Mouse (Mus musculus) retina, embryonic 14.5 days (tissue): Measurements from ENCODE around the gene Ddah2.

Experiments
- DNase-seq: peaks from one replicate; pipeline ENCODE4 v3.0.0-alpha.2; 2015; ENCODE audit warnings: low spot score

The Ddah2 gene

DNA sequence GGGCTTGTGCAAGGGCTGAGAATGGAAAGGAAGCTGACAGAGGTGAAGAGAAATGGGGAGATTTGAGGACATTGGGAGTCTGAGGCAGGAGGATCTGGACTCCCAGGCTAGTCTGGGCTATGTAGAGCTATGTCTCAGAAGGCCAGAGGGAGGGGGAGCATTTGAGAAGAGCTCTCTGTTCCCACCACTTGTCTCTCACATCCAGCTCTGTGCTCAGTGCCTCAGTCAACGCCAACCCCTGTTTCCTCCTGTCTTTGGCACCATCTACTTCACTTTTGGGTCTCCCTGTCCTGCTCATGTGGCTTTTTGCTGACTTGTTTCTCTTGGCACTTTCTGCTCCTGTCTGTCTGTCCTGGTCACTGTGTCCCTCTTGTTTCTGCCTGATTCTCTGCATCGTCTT is 18.4 kb downstream of the Ddah2 start:
- no peak for DNase-seq

DNA sequence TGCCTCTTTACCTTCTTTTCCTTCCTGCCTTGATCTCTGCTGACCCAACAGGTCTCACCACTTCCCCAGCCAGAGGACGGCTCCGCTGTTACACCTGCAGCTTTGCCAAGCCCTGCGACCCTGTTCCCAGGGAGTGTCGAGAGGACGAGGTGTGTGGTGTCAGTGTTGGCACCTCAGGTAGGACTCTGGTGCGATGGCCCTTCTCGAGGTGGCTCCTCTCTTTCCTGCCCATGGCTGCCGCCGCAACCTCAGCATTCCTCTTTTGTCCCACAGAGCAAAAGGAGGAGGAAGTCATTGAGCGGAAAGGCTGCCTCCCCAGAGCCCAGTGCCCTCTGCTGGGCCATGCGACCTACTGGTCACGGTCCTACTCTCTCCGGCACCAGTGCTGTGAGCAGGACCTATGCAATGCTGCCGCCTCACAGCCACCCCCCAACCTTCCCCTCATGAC is 19.0 kb downstream of the Ddah2 start, which contains the start of gene Ly6g6d:
Ly6g6d (minus strand) TSS at position 280 of the 448 bp plus-strand sequence.
- DNase-seq, result peak; percentile 65

DNA sequence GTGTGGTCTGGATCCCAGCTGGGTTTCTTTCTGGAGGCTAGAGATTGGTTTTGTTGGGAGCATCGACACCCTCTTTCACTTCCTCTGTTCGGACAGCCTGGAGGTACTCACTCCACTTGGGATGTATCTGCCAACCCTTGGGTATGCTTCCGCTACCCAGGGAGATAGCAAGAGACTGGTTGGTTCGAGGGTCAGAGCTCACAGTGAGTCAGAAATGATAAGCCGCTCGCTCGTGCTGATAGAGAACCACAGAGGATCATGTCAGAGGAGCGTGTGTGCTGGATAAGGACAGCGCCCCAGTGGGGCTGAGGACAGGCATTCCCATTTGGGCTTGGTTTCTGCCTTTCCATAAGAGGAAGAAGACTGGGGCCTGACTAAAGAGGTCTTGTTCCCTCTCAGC is 20.9 kb downstream of the Ddah2 start:
- DNase-seq, result no peak

DNA sequence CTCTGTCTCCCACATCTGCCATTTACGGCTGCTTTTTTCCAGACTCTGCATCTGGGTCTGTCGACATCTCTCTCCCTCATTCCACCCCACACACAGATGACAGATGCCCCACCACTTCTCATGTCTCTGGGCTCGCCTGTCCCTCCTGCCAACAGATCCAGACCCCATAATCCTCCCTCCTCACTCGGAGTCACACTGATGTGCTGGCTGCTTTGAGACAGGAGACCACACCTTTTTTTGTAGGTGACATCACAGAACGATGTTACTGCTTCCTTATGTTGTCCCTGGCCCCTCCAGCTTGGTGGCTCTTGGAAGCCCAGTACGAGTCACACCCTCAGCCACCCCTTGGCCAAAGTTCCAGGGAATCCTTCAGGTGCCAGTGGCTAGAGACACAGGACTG is 21.4 kb downstream of the Ddah2 start:
- DNase-seq, result no peak

DNA sequence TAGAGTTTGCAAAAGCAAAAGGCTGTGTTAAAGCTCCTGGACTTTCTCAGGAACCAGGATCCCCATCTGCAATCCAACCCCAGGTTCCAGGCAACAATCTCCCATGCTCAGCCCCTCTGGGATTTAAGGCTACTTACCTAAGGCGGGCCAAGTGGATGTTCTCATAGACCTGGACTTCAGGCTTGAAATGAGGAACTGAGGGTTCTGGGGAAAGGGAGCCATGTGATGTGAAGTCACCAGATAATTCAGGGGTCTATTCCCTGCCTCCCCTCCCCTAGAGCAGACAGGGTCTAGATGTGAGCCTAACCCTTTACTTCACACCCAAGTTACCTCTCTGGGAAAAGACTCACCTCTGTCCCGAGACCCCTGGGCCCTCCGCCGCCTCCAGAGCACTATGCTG is 21.9 kb downstream of the Ddah2 start:
- DNase-seq, result no peak

DNA sequence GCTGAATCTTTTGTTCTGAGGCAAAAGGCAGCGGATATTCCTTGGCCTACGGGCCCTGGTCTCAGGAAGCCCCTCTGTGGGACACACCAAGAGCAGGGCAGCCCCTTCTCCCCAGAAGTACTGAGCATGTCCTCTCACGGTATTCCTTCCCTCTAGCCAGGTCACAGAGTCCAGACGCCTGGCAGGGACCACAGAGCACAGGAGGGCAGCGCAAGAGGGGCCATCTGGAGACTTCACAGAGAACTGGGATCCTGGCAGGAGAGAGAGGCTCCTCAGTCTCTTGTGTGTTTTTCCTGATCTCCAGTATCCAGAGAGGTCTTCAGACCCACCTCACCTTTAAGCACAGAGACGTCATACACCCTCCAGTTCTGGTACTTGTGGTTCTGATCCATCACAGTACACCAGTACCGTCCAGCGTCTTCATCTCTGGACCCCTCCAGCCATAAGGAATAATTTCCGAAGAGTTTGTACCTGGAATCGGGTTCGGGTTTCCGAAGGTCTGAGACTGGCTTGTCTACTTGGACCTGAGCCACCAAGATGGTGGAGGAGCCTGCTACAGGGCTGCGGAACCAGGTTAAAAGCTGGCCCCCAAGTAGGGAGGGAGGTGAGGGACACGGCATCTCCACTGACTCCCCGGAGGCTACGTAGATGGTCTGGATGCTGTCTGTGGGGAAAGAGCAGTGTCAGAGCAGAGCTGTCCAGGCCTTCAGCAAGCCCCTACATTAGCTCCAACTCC is 24.2 kb downstream of the Ddah2 start:
- DNase-seq, result no peak

DNA sequence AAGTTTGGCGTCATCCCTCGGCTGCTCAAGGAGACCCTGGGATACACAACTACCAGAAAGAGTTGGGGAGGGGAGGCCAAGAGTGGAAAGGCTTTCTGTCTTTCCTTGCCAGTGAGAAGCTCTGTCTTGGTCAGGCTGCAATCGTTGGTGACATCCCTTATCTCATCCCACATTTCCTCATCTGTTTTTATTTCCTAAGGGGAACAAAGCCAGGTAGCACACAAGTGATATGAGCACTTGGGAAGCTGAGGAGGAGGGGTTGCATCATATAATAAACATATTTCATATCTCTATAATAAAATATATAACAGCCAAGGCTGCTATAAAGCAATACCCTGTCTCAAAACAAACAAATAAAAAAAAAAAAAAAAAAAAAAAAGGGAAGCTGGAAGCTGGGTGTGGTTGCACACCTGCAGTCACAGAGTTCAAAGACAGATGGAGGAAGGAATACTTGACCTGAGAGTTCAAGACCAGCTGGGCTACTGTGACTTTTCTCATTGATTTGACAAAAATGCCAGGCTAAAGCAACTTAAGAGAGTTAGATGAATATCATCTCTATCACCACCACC is 25.2 kb downstream of the Ddah2 start:
- no peak for DNase-seq

DNA sequence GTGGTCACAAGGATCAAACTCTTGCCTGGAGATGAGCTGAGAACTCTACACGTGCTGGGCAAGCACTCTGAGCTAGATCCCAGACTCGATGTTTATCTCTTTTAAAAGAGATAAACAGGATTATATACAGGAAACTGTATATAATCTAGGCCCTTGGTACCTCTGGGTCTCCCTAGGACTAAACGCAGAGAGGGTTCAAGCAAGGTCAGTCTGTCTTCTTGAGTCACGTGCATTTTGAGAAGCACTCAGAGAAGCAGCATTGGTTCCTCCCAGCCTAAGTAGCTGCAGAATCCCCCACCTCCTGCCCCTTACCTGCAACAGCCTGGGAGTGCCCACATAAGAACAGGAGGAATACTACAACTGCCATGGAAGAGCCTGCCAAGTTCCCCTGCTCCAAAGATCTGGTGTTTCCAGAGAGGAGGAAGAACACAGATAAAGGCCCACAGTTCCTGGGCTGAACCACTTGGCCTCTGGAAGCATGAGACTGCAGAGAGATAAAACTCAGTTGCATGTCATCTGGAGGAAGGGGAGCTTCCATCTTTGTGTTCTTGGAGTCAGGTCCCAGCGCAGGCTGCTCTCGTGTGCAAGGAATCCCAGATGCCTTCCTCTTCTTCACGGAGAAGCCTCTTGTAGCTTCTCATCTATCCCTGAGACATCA is 26.5 kb downstream of the Ddah2 start, which contains the start of gene Ly6g6f:
Ly6g6f (minus strand) TSS at position 403 of the 658 bp plus-strand sequence.
- DNase-seq, result no peak

DNA sequence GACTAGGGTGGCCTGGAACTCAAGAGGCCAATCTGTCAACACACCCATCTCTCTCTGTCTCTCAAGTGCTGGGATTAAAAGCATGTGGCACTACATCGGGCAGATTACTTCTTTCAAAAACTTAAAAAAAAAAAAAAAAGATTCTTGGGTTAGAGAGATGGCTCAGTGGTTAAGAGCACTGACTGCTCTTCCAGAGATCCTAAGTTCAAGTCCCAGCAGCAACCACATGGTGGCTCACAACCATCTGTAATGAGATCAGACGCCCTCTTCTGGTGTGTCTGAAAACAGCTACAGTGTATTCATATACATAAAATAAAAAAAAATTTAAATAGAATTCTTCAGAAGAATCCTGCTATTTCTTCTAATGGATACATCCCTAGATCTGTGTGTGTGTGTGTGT is 29.3 kb downstream of the Ddah2 start:
- no peak for DNase-seq

DNA sequence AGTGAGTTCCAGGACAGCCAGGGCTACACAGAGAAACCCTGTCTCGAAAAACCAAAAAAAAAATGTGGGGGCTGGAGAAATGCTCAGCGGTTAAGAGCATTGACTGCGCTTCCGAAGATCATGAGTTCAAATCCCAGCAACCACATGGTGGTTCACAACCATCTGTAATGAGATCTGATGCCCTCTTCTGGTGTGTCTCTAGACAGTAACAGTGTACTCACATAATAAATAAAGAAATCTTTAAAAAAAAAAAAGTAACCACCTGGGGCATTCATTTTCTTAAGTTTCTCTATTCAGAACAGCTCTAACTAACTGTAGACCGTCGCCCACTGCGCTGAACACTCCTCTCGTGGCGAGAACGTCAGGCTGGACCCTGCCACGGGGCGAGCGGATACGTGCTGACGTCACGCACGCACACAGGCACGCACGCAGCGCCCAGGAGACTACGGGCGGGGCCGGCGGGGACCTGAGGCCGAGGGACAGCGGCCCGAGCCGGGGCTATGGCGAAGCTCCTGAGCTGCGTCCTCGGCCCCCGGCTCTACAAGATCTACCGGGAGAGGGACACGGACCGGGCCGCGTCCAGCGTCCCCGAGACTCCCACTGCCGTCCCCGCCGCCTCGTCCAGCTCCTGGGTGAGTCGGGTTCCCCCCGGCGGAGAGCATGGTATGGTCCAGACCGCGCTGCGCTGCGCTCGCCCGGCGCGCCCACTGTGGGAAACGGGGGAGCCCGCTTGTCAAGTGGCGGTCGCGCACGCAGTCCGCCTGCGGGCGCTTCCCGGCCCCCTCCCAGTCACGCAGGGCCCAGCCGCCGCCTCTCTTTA is 30.2 kb downstream of the Ddah2 start, which contains the start of gene Abhd16a:
Abhd16a (plus strand) TSS at position 439 of the 820 bp plus-strand sequence.
- peak; percentile 93 for DNase-seq

DNA sequence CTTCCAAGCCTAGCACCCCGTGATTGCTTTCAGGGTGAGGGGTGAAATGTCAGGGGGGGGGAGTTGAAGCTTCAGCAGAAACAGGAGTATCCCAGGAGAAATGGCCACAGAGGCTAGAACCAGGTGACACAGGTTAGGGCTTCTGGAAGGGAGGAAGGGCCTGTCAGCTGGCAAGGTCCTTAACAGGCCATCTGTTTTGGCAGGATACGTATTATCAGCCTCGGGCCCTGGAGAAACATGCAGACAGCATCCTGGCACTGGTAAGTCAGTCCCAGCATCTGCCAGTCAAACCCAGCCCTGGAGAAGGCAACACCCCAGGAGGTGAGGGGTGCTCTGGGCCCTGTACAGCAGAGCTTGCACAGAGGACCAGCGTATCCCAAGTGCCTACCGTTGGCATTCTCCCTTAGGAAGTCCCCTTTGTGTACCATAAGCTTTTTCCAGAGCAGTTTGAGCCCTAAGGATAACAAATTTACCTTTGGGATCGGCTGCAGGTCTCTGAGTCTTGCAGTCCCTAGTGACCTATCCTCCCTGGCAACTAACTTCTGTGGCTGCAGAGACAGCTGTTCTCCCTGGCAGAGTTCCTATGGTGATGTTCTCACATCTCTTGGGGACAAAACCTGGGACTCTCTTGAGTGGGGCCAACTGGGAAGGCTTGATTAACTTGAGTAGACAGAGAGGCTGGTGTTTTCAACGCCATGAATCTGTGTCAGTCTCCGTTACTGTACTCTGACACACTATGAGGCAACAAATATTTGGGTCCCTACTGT is 31.5 kb downstream of the Ddah2 start:
- no peak for DNase-seq

DNA sequence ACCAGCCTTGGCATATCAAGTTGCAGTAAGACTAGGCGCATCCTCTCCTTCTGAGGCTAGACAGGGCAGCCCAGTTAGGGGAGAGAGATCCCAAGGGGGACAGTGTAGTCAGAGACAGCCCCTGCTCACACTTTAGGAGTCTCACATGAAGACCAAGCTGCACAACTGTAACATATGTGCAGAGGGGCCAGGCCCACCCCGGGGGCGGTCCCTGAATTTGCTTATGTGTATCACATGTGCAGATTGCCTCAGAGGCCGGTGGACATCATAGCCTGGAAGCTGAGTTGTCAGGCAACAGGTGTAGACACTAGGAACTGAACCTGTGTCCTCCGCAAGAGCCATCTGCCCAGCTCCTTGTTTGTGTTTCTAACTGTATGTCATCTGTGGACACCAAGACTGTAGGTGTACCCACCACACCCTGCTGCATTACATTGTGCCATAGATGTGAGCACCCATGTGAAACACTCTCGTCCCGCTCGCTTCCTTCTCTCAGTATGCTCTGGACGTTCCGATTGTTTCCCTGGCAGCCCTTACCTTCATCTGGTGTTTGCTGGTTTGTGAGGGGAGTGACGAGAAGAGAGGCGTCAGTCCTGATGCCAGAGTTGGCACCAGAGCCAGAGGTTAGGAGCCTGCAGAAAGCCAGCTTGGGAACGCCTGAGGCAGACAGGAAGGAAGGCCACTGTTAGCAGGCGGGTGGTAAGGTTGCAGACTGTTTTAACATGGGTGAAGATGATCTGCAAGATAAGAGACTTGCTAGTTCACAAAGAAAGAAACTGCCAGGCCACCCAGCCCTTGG is 33.8 kb downstream of the Ddah2 start:
- DNase-seq, result no peak

DNA sequence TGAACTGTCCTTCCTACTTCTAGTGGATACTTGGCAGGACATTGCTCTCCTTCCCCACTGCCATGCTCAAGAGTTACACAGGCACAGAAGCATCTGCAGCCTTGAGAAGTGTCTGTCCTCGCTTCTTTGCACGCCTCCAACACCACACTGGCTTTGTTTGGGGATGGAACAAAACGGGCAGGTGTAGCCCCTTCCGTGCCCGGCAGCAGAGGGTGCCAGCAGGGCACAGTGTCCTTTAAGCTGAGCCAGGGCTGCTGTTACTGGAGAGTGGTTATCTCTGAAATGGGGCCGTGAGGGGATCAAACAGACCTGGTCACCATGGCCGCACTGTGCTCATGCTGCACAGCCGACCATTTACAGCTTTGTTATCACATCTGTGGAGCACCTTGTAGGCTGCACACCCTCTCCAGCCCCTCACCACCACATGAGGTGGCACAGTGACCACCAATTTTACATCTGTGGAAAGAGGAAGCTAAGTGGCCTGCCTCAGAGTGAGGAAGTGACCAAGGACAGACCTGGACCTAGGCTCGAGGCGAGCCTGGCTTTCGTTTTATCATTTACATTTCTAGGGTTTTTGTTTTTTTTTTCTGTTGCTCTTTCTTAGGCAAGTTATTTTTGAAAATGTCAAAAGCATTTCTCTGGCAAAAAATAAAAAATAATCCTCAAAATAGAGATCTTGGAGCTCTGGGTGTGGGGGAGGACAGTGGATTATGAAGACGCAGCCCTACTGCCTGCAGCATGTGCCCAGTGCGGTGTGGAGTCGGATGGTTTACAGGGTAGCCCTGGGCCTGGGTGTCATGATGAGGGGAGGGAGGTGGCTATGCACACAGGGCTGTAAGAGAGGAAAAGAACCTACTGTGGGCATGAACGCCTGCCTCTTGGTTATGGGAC is 35.9 kb downstream of the Ddah2 start:
- DNase-seq, result no peak

DNA sequence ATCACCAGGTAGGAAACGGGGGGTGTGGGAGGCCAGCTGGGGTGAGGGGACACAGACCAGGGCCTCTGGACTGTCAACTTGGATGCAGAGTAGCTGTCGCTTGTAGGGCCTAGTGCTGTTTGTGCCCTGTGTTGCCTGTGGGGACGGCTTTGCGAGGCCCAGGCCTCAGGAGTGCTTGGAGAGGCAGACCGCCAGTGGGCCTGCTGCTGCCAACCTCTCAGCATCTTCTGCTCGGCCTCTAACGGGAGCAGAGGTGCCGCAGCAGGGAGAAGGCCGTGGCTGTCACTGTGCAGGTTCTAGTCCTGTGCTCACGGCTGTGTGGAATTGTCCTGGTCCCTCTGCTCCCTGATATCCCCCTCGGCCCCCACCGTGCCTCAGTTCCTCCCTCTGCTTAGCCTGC is 37.8 kb downstream of the Ddah2 start:
- DNase-seq, result no peak

DNA sequence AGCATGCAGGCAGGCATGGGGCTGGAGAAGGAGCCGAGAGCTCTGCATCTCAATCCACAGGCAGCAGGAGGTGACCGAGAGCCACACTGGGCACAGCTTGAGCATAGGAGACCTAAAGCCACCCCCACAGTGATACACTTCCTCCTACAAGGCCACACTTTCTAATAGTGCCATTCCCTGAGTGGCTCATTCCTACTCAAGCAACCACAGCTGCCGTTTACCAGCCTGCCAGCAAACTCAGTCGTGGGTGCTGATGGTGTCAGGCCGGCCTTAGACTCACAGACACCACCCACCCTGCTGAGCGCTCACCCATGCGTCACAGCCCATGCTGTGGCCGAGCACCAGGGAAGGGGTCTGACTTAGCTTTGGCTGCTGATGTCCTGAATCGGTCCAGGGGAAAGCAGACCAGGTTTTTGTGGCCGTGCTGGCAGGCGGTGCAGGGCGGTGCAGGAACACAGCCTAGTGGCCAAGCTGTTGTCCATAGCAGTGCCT is 38.4 kb downstream of the Ddah2 start:
- DNase-seq, result no peak

DNA sequence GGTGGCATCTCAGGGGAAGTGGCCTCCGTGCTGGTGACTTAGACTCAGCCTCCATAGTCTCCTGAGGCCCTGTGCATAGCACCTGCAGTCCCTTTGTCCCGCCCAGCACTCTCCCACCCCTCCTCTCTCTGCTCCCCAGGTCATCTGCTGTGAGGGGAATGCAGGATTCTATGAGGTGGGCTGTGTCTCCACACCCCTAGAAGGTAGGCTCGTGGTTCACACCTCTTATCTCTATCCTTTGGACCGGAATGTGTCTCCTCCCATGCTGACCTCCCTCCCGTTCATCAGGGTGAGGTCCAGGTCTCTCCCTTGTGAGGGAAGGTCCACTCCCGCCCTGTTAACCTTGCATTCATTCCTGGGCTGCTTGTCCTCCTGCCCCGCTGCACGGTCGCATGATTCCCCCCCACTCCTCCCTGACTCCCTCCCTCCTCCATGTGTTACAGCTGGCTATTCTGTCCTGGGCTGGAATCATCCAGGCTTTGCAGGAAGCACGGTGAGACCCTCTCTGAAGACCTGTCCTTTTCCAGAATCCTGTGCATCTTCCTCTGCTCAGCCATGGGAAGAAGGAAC is 41.4 kb downstream of the Ddah2 start:
- DNase-seq, result no peak

DNA sequence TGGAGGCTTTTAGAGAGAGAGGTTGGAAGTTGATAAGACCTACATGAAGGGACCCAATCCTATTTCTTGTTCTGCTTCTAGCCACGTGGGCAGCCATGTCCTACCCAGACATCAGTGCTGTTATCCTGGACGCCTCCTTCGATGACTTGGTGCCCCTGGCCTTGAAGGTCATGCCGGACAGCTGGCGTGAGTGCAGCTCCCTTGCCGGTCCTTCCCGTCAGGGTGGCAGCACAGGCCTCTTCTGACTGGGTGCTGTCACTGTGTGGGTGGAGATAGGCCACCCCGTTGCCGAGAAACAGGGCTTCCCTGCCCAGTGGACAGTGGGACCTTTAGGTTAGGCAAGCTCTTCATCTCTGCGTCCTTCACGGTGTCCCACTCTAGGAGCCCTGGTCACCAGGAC is 42.3 kb downstream of the Ddah2 start:
- no peak for DNase-seq

DNA sequence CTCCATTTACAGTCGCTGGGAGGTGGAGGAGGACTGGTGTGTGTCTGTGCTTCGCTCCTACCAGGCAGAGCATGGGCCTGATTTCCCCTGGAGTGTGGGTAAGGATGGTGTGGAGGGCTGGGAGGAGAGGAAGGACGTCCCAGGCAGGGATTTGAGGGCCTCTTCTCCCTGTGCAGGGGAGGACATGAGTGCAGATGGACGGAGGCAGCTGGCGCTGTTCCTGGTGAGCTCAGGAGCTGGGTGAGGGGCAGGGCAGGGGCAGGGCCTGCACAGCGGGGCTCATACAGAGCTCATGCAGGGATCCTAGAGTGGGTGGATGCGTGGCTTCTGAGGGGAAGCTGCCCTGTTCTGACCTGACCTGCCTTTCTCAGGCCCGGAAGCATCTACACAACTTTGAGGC is 43.5 kb downstream of the Ddah2 start:
- DNase-seq, result no peak

DNA sequence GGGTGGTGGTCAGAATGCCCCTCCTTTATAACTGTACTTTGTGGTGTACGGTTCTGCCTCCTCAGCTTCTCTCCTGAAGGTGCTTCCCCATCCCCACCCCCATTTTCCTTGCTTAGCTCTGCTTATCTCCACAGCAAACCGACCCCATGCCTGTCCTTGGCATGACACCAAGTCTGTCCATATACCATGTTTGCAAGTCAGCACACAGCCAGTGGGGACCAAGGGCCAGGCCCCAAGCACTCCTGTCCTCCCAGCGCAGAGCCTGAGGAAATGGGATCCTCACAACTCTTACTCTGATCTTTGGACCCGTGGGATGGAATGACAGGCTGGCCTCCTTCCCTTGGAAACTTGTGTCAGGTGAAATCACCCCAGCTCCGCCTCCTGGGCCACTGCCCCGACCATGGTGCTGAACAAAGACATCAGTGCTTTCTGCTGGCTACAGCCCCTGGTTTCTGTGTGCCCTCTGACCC is 44.4 kb downstream of the Ddah2 start:
- no peak for DNase-seq
